Mouse (Mus musculus) skeletal muscle tissue, adult 2 months (tissue): ENCODE measurements around the gene Lmtk2.

Experiments
- DNase-seq: peaks from one replicate; pipeline ENCODE4 v3.0.0-alpha.2; 2012; ENCODE audit warnings: low read depth, low spot score

Lmtk2 gene

DNA sequence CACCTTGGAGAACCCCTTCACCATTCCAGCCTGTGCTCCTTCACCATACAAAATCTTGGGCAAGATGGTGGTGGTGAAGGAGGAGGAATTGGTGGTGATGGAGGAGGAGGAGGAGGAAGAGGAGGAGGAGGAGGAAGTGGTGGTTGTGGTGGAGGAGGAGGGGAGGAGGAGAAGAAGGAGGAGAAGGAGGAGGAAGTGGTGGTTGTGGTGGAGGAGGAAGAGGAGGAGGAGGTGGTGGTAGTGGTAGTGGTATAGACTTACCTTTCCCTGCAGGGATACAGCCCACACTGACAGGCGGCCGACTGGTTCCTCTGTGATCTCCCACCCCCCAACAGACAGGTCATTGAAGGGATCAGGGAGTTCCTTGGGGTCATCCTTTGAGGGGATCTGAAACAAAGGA is 115.8 kb downstream of the Lmtk2 start:
- DNase-seq: no peak

DNA sequence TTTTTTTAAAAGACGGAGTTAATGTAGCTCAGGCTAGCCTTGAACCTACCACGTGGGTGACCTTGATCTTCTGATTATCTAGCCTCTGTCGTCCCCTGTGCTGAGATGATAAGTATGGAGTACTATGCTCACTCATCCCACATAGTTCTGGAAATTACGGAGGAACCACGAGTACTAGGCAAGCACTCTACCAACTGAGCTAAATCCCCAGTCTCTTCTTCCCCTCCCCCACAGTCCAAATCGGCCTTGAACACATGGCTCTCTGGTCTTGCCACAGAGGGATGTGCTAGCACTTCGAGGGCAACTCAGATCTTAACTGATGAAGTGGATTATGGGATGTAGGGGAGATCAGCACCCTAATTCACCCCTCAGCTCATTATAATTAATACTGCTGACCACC is 117.8 kb downstream of the Lmtk2 start:
- DNase-seq: no peak

DNA sequence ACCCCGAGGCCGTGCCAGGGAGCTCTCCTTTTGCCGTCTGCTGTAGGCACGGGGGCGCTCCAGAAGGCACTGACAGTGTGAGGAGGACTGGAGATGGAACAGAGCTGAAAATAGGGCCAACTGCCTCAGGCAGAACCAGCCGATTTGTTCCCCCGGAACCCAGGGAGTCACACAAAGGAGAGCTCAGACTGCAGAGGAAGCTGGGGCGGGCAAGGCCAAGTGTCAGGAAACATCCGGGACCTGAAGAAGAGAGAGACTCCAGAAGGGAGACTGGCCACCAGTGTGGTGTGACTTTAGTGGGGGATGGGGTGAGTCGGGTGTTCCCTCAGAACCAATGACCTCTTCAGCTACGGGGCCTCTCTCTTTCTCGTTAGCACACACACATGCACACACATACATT is 119.1 kb downstream of the Lmtk2 start:
- no peak for DNase-seq

DNA sequence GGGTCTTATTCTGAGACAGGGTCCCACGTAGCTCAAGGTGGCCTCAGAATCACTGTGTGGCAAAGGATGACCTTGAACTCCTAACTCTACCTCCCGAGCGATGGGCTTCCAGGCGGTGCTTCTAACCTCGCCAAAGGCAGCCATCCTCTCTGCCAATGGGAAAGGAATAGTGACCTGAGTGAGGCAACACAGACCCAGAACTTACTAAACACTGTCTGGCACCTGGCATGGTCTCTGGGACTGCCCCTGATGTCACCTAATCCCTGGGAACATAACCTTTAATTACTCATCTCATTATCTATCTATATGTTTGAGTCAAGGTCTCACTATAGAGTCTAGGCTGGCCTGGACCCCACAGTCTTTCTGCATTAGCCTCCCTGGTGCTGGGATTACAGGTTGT is 119.7 kb downstream of the Lmtk2 start:
- no peak for DNase-seq

DNA sequence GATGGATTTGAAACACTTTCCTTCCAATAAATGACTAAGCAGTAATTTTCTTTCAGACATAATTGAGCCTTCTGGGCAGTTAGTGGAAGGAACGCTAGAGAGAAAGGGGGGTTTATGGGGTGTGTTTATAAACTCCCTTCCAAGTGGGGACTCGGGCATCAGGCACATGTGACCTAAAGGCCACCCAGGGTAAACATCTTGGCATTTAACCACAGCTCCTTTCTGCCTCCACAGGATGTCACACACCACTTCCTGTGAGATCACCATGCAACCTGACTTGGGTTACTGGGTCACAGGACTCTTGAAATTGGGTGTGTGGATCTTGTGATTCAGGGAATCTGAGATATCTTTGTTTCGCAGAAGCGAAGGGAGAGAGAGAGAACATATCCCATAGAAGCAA is 121.1 kb downstream of the Lmtk2 start:
- no peak for DNase-seq

DNA sequence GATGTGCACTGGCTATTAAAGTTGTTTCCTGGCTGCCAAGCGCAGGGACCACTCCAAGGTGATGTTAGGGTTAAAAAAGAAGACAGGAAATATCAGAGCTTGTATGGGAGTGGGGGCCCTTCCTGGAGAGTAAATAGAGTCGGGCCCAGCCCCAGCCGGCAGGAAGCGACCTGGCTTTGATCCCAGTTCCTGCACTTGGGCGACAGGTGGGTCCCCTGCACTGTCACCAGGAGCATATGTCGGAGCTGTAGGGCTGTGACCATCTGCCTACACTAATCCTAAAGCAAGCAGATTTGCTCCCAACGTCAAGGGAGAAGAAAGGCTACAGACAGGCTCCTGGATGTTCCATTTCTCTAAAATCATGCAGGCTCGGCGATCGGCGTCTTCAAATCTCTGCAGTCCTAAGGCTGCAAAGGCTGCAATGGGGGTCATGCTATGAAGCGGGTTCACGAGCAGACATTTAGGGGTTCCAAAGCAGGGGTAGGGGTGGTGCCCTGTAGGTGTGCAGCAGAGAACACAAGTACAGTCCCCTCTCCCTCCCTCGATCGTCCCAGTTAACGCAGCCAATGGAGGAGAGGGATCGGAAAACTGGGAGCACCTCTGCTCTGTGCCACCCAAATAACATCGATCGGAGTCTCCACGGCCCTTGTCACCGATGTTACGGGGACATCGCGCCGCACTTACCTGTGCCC is 122.7 kb downstream of the Lmtk2 start:
- DNase-seq: no peak

DNA sequence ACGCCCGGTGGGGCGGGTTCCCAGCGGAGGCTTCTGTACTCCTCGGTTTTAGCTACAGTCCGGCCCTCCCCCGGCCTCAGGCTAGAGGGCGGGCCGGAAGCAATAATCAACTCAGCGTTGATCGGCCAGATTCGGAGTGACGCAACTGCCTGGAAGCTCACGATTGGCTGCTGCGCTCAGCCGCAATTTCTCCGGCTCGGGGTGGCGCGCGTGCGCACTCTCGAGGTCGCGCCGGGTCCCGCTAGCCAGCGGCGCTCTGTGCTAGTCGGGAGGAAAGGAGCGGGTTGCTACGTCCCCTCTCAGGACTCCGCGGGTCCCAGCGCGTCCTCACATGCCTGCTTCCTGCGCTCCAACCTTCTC is 123.2 kb downstream of the Lmtk2 start, which contains the start of gene Tecpr1:
Gene Tecpr1 (minus strand): TSS at position 113 of the 360 bp plus-strand sequence.
- DNase-seq: peak; percentile 94

DNA sequence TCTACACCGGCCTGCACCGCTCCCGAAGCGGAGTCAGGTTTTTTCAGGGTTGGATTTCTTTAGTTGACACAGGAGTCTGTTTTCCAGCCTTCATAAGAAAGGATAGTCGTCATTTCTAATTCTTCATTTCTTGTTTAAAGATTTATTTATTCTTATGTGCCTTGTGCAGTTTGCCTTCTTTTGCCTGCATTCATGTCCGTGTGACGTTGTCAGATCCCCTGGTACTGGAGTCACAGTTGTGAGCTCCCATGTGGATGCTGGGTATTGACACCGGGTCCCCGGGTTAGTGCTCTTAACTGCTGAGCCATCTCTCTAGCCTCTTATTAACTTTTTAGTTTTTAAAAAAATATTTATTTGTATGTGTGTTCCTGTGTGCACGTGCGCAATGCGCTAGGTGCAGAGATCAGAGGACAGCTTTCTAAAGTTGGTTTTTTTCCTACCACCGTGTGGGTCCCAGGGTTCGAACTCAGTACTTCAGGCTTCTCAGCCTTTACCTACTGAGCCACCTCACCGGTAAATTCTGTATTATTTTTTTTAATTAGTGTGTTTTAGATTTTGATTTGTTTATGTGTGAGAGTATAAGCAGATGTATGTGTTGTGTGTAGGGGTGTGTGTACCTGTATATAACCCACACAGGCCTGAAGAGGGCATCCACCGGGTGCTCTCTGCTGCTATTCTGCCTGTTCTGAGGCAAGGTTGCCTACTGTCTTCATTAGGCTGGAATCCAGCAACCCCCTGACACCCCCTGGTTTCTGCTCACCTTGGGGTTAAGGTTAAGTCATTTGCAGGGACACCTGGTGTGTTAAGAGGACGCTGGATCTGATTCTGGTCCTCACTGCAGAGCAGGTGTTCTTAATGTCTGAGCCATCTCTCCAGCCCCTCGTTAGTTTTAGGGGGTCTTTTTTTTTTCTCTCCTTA is 123.9 kb downstream of the Lmtk2 start:
- no peak for DNase-seq

DNA sequence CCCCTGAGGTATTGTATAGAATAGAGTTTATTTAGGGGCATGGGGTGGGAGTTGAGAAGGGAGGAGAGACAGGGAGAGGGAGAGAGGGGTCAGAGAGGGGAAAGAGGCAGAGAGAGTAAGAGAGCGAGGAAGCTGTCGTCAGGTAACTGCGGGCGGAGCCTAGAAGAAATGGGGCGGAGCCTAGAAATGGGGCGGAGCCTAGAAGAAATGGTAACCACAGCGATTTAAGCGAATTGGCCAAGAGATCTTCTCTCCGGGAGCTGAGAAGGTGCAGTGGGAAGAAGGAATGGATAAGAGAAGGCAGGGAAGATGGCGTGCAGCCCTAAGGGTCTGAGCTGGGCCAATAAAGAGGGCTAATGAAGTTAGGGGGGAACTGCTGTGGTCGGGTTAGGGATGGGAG is 126.0 kb downstream of the Lmtk2 start:
- DNase-seq: no peak

DNA sequence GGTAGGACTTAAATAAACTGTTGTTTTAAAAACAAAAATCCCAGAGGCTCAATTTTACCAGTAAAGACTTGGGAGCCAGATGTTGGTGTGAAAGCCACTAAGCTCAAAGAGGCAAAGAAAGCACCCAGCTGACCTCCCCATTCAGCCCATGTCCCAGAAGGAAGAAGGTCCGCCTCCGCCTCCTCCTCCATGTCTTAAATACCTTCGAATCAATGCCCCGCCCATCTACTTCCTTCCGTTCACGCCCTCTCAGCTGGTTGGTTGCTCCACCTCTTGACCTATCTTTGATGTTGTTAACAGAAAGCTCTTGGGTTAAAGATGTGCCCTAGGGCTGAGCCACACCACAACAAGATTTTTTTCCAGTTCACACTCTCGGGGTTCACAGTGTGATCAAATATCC is 130.0 kb downstream of the Lmtk2 start:
- DNase-seq: no peak

DNA sequence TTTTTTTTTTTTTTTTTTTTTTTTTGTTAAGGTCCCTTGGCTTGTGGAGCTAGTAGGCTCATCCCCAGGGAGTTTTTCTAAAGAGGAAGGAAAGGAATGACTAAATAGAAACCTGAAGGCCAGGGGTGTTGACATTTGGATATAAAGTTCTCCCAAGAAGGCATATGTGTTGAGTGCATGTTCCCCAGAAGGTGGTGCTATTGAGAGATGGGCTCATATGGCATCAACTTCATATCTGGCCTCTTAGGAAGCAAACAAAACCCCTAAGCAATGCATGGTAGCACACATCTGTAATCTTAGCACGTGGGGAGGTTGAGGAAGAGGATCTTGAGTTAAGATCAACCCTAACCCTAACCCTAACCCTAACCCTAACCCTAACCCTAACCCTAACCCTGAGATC is 131.2 kb downstream of the Lmtk2 start:
- DNase-seq: no peak

DNA sequence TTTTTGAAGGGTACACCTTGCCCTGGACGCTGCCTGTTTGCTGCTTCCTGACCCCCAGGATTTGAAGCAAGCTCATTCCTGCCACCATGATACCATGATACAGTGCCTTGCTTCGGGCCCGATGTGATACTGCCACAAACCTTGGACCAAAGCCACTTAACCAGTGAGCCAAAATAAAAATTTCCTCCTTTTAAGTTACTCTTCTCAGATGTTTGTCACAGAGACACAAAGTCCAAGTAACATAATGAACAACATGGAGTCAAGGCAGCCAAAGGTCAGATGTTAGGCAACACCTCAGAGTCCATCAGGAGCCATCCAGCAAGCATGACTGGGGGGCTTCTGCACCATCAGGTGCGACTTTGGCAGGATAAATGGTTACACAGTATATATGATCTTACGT is 132.3 kb downstream of the Lmtk2 start:
- DNase-seq: no peak

DNA sequence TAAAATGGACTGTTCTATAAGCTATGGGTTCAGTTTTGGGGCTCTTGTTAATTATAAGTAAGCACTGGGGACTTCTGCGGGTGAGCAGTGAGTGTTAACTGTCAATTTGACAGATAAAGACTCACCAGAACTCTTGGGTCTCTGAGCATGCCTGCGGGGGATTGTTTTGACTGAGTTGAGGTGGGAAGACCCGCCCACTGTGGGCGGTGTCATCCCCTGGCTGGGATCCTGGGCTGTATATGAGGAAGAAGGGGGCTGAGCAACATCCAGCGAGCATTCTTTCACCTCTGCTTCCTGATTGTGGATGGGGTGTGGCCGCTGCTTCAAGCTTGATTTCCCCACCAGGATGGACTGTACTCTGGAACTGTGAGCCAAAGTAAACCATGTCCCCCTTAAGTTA is 134.0 kb downstream of the Lmtk2 start:
- DNase-seq: no peak

DNA sequence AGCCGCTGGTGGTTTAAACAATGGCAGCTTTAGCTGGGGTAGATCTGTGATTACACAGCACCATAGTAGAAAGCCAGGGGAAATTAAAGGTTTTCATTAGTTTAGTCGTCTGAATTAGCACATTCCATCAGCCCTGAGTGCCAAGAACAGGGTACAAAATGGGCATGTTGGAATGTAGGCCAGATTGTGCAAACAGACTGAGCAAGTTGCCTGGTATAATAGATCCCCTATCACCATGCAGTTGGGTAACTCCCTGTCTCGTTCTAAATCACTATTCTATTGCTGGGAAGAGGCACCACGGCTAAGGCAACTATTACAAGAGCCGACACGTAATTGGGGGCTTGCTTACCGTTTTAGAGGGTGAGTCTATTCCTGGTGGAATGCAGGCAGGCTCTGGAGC is 134.5 kb downstream of the Lmtk2 start:
- DNase-seq: no peak
